Mouse (Mus musculus) liver, postnatal 0 days (tissue): ENCODE data around the gene 1700008O03Rik. TPM values are rescaled to one million over a fixed set of nuclear protein-coding genes. Genes with fewer than 3 reads are reported as not detected.
A peak's percentile ranks its signal among the peaks of the same experiment; 100 is the strongest.

Experiments used
- ATAC-seq: fragments of 200-750 bp; cut with Nextera tagmentation; 2 replicates; pipeline ENCODE4 v1.8.0; 2017; ENCODE audit warnings: mild to moderate bottlenecking, moderate library complexity
- DNase-seq: peaks from one replicate; pipeline ENCODE4 v3.0.0-alpha.2; 2016
- H3K27ac ChIP-seq: fragments of 300-500 bp; sonication (generic); 2 replicates; pipeline ENCODE4 v1.5.1; 2014; ENCODE audit warnings: antibody characterized with exemption, moderate library complexity, mild to moderate bottlenecking, low read depth
- H3K27me3 ChIP-seq: fragments of 300-500 bp; sonication (generic); 2 replicates; pipeline ENCODE4 v1.6.1; 2014; ENCODE audit warnings: low read length, control low read depth, mixed read lengths; ENCODE audit not compliant: insufficient read depth
- H3K36me3 ChIP-seq: fragments of 300-500 bp; sonication (generic); replicated peaks from 2 replicates; pipeline ENCODE4 v1.6.1; 2014; ENCODE audit warnings: mild to moderate bottlenecking, control low read depth, low read length, moderate library complexity, mixed read lengths; ENCODE audit not compliant: insufficient read depth
- H3K4me1 ChIP-seq: fragments of 300-500 bp; sonication (generic); 2 replicates; pipeline ENCODE4 v1.6.1; 2014; ENCODE audit warnings: antibody characterized with exemption, mild to moderate bottlenecking, control low read depth; ENCODE audit not compliant: insufficient read depth
- H3K4me2 ChIP-seq: fragments of 300-500 bp; sonication (generic); 2 replicates; pipeline ENCODE4 v1.6.1; 2014; ENCODE audit warnings: low read depth, mild to moderate bottlenecking, low read length, moderate library complexity, mixed read lengths
- H3K4me3 ChIP-seq: fragments of 300-500 bp; sonication (generic); 2 replicates; pipeline ENCODE4 v1.5.1; 2014; ENCODE audit warnings: low read depth, low read length
- H3K9ac ChIP-seq: fragments of 300-500 bp; sonication (generic); replicated peaks from 2 replicates; pipeline ENCODE4 v1.6.1; 2014; ENCODE audit warnings: mild to moderate bottlenecking, moderate library complexity
- H3K9me3 ChIP-seq: fragments of 300-500 bp; sonication (generic); 2 replicates; pipeline ENCODE4 v1.6.1; 2016; ENCODE audit warnings: mild to moderate bottlenecking, control low read depth, low read length, mixed read lengths
- CTCF ChIP-seq: sonication (generic); IDR thresholded peaks from 2 replicates; pipeline ENCODE4 v1.5.1; 2016; ENCODE audit warnings: antibody characterized with exemption, low read depth
- EP300 ChIP-seq: IDR thresholded peaks from 2 replicates; pipeline ENCODE4 v1.6.1; 2016; ENCODE audit warnings: antibody characterized with exemption, low read depth, mild to moderate bottlenecking
- WGBS: fragments of 180-500 bp; shearing (Covaris S2); extraction: QIAGEN DNeasy Blood & Tissue Kit; methylation state at CpG from one replicate; pipeline ENCODE4 v1.1.7; 2014; ENCODE audit not compliant: insufficient replicate concordance; 5-methylcytosine and 5-hydroxymethylcytosine counted together
- polyA plus RNA-seq: library from polyadenylated mRNA; unstranded; fragments of >200 nt; fragmentation: Nextera tagmentation; extraction: Ambion mirVana; gene quantifications from 2 replicates; pipeline ENCODE4 v1.2.1, GENCODE M21; 2015

The 1700008O03Rik gene
- polyA plus RNA-seq, 1 experiment from 2014 or later: 0.15 TPM

GRCm38 (mm10) chr7:44358886-44359654, 26.6 kb downstream of the 1700008O03Rik start:
- H3K4me3 ChIP-seq: peak overlapping the region; percentile 45; the same call in 1 of the 2 replicates
- H3K4me2 ChIP-seq: peak overlapping the region; percentile 80
- no peaks in the 10 kb centered on the region for H3K9me3 ChIP-seq
- ATAC-seq (no peak), DNase-seq (no peak)
- WGBS: 5% methylated on average over 22 of the region's 26 CpGs
- H3K36me3 ChIP-seq: no peaks in the 10 kb centered on the region
- no peak overlapping the region for H3K9ac ChIP-seq
- peaks cover 16% of the 10 kb centered on the region for H3K4me1 ChIP-seq
- H3K27me3 ChIP-seq: peaks cover 64% of the 10 kb centered on the region
- no peak for TF ChIP-seq CTCF
- no peak for TF ChIP-seq EP300
- no peak overlapping the region for H3K27ac ChIP-seq

- Histone ChIP-seq H3K4me3 (no peak overlapping the region), H3K4me1 (peaks cover 16% of the 10 kb centered on the region), H3K9ac (no peak overlapping the region), H3K27me3 (peaks cover 75% of the 10 kb centered on the region), H3K36me3 (no peaks in the 10 kb centered on the region), H3K4me2 (no peak overlapping the region), H3K27ac (no peak overlapping the region), H3K9me3 (no peaks in the 10 kb centered on the region)
- 15% methylated on average over 5 of the region's 5 CpGs for WGBS
- ATAC-seq: no peak
- TF ChIP-seq CTCF: no peak
- no peak for TF ChIP-seq EP300
- no peak for DNase-seq
These were observed 27.6 kb downstream of the 1700008O03Rik start for GRCm38 (mm10) chr7:44358012-44358411.

GRCm38 (mm10) chr7:44357531-44357930, 28.1 kb downstream of the 1700008O03Rik start:
- TF ChIP-seq EP300 (no peak), CTCF (no peak)
- no peak overlapping the region for H3K9ac ChIP-seq
- H3K9me3 ChIP-seq: no peaks in the 10 kb centered on the region
- no peak for DNase-seq
- H3K27ac ChIP-seq: no peak overlapping the region
- H3K4me1 ChIP-seq: peaks cover 16% of the 10 kb centered on the region
- 14% methylated on average over 9 of the region's 10 CpGs for WGBS
- H3K36me3 ChIP-seq: no peaks in the 10 kb centered on the region
- no peak overlapping the region for H3K4me3 ChIP-seq
- ATAC-seq: no peak
- peaks cover 77% of the 10 kb centered on the region for H3K27me3 ChIP-seq
- H3K4me2 ChIP-seq: no peak overlapping the region

GRCm38 (mm10) chr7:44356590-44357481, 28.8 kb downstream of the 1700008O03Rik start:
- 3% methylated on average over 34 of the region's 35 CpGs for WGBS
- peaks cover 80% of the 10 kb centered on the region for H3K27me3 ChIP-seq
- no peak for DNase-seq
- H3K9ac ChIP-seq: no peak overlapping the region
- TF ChIP-seq CTCF (no peak), EP300 (no peak)
- no peak for ATAC-seq
- H3K4me2 ChIP-seq: no peak overlapping the region
- H3K9me3 ChIP-seq: no peaks in the 10 kb centered on the region
- peaks cover 16% of the 10 kb centered on the region for H3K4me1 ChIP-seq
- H3K36me3 ChIP-seq: no peaks in the 10 kb centered on the region
- H3K4me3 ChIP-seq: no peak overlapping the region
- no peak overlapping the region for H3K27ac ChIP-seq

GRCm38 (mm10) chr7:44355411-44355810, 30.2 kb downstream of the 1700008O03Rik start:
- no peaks in the 10 kb centered on the region for H3K36me3 ChIP-seq
- DNase-seq (no peak), ATAC-seq (no peak)
- H3K27me3 ChIP-seq: peaks cover 88% of the 10 kb centered on the region
- no peak overlapping the region for H3K4me2 ChIP-seq
- 74% methylated on average over 6 of the region's 6 CpGs for WGBS
- H3K27ac ChIP-seq: no peak overlapping the region
- TF ChIP-seq CTCF (no peak), EP300 (no peak)
- no peak overlapping the region for H3K9ac ChIP-seq
- H3K4me1 ChIP-seq: peaks cover 13% of the 10 kb centered on the region
- H3K4me3 ChIP-seq: no peak overlapping the region
- no peaks in the 10 kb centered on the region for H3K9me3 ChIP-seq
